Mouse (Mus musculus) heart, postnatal 14 days (tissue): ENCODE data around the gene Lin7b. TPM values are rescaled to one million over a fixed set of nuclear protein-coding genes. Genes with fewer than 3 reads are reported as not detected.
"Not testable (repeated sequence)": the region's sequence is repeated elsewhere in the genome, so short reads cannot be mapped to it uniquely, and the experiment has no call there.

Experiments
- DNase-seq, 2 experiments: peaks; one replicate each; pipeline ENCODE4 v3.0.0; 2021 to 2022
- intact Hi-C: fragments of 180-260 bp; cut with DNase I; formaldehyde crosslinking; loops from one replicate; pipeline ENCODE4 v1.15.1; 2025
- total RNA-seq, 2 experiments: library from RNA; stranded (reverse); gene quantifications; 2 replicates each; pipeline ENCODE4 v1.2.3; 2021

The Lin7b gene
- total RNA-seq, 2 experiments from 2014 or later: 0.90 to 0.96 TPM

DNA sequence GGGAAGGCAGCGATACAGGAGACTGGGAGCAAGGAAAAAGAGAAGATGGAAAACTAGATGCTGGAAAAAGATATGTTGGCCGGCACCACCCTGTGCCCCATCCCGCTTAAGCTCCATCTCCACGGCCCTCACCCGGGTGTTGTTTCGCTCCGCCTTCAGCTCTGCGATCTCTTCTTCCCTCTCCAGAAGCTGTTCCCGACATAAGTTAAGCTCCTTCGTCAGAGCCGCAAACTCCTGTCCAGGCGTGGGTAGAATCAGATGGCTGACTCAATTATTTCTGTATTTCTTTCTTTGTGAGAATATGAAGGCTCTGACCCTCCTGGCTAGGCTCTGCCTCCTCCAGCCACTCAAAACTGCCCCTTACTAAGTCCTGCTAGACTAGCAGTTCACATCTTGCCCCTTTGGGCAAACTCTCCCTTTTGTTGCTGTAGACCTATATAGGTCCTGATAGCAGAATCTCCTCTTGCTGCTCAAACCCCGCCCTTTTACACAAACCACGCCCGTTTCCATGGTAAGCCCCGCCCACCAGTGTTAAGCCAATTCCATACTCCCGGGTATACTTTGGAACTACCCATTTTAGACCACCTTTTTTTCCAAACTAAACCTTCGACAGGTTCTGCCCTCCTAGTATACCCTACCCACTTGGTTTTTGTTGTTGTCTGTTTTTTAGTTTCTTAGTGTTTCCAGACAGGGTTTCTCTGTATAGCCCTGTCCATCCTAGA is 9.8 kb downstream of the Lin7b start:
- DNase-seq: no peak
- intact Hi-C loops: no loop called here

DNA sequence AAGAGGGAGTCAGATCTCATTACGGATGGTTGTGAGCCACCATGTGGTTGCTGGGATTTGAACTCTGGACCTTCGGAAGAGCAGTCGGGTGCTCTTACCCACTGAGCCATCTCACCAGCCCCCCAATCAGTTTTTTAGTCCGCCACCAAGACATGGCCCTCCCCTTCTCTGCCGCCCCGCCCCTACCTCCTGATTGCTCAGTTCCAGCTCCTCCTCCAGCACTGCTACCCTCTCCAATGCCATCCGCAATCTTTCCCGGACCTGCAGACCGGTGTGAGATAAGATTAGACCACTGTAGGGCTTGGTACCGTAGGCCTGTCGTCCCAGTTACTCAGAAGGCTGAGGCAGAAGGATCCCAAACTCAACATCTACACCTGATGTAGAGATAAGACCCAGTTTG is 11.3 kb downstream of the Lin7b start:
- intact Hi-C loops: not testable (repeated sequence)

GRCm38 (mm10) chr7:45356087-45356486 is 14.3 kb downstream of the Lin7b start:
- intact Hi-C loops: no loop called here
- DNase-seq: no peak

More for the DNA sequence above, 11.3 kb downstream of the Lin7b start:
- DNase-seq: not testable (repeated sequence)

- intact Hi-C loops: no loop called here
- DNase-seq: no peak
Observed at GRCm38 (mm10) chr7:45355318-45356020, 14.9 kb downstream of the Lin7b start.

DNA sequence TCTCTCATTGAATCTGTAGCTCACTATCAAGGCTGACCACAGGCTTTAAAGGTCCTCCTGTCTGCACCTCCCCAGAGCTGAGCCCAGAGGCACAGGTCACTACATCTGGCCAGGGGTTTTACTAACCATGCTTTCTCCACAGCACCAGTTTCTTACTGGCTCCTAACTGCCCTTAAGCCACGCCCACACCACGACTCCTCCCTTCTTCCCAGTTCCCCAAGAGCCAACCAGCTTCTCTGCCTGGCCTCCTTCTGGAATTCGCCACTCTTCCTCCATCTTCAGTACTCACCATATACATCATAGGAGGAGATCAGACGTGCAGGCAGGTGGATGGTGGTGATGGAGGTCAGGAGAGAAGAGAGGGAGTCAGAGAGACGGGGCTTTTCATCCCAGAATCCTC is 17.3 kb downstream of the Lin7b start:
- intact Hi-C loops: no loop called here
- DNase-seq: no peak

- intact Hi-C loops: no loop called here
- no peak for DNase-seq
Observed at GRCm38 (mm10) chr7:45346905-45347304, 23.5 kb downstream of the Lin7b start.

- intact Hi-C loops: loop anchor here (5.0 kb wide), 1 partner anchor 36 kb away; no protein-coding TSS in a partner anchor
- no peak for DNase-seq
Observed at GRCm38 (mm10) chr7:45343543-45343942, 26.8 kb downstream of the Lin7b start.

GRCm38 (mm10) chr7:45342081-45342480 is 28.3 kb downstream of the Lin7b start:
- intact Hi-C loops: loop anchor here (5.0 kb wide), 1 partner anchor 35 kb away; no protein-coding TSS in a partner anchor

DNA sequence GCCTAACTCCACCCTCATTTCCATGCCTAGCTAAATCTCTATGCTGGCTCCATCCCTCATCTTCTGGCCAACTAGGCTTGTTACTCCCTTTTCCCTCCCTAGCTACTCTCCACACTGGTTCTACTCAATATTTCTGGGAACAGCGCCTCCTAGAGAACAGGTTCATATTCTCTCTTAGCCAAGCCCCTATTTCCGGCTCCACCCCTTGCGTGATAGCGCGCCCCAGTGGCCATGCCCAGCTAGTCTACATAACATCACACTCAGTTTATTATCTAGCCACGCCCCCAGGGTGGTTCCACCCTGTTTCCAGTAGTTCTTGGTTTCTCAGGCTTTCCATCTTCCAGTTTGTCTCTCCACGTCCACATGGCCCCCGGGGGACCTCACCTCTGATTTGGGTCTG is 29.1 kb downstream of the Lin7b start:
- peak; percentile 70 to 87 for DNase-seq
- intact Hi-C loops: loop anchor here (5.0 kb wide), 1 partner anchor 34 kb away; no protein-coding TSS in a partner anchor

More at GRCm38 (mm10) chr7:45342081-45342480, 28.3 kb downstream of the Lin7b start:
- no peak for DNase-seq

DNA sequence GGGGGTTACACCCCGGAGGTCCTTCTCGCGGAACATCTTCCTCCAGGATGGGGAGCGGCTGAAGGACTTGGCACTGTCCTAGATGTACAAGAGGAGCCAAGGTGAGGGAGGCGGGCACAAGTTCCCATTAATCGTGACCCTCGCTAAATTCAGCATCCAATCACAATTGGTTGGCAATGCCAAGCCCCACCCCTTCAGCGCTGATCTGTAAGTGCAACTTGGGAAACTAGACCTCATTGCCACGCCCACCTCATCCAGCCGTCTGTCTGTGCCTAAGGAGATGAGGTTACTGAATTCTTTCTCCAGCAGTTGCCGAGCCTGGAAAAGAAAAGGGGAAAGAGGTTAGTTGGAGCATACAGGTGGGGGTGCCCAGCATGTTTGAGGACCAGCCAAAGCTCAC is 29.7 kb downstream of the Lin7b start:
- intact Hi-C loops: loop anchor here (5.0 kb wide), 1 partner anchor 33 kb away; no protein-coding TSS in a partner anchor
- DNase-seq: peak; percentile 34 to 45

- DNase-seq: no peak
- intact Hi-C loops: loop anchor here (5.0 kb wide), 1 partner anchor 33 kb away; no protein-coding TSS in a partner anchor
Observed at GRCm38 (mm10) chr7:45340066-45340442, 30.3 kb downstream of the Lin7b start.

DNA sequence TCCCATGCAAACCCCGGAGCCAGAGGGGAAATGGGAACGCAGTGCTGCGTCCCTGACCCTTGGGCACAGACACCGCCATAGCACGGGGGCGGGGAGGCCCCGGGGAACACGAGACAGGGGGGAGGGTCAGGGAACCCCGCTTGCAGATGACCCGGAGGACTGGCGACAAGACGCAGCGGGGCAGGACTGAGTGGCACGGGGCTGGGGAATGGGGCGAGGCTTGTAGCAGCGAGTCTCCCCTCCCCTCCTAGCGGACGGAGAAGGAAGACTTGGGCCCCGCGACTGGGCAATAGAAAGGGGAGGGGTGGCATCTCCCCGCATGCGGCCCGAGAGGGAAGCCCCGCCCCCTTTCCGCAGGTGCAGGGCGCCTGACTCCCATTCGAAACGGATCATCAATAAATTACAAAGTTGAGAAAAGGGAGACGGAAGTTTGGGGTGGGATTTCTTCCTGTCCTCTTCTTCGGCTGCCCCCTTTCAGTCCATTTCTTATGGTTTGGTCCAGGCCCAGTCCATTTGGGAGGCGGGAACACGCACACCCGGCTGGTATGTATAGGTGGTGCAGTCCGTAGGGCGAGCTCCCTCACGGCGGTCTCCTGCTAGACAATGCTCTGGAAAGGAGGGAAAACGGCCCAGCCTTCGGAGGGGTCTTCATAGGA is 30.8 kb downstream of the Lin7b start:
- DNase-seq: peak; percentile 55 to 66
- intact Hi-C loops: loop anchor here (5.0 kb wide), 1 partner anchor 32 kb away; no protein-coding TSS in a partner anchor

DNA sequence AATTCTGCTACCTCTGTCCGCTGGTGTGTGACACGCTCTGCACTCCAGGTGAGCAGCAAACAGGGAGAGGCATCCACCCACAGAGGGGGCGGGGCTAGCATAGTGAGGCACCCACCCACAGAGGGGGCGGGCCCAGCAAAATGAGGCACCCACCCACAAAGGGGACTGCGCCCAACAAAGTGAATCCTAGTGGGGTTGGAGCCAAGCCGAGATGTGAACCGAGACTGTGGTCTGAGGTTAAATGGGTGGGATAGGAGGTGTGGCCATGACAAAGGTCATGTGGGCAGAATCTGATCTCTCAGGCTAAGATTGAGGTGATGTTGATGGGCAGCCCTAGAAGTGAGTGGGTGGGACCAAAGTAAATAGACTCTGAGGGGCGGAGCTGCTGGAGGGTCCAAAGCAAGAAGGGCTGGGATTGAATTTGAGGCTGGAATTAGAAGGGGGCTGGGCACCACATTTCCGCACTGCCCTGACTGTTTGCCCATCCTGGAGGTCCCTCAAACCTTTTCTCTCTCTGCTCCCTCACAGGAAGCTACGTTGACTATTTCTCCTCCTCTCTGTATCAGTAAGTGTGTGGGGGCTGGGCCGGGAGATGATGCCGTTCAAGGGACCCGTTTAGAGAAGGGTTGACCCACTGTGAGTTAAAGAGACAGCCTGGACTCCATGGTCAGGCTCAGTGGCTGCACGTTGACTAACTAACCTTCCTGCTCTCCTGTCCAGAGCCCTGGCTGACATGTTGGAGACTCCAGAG is 32.0 kb downstream of the Lin7b start:
- peak in 1 of 2 experiments; percentile 31 for DNase-seq
- intact Hi-C loops: no loop called here

- no peak for DNase-seq
- intact Hi-C loops: no loop called here
Observed at GRCm38 (mm10) chr7:45337469-45337868, 32.9 kb downstream of the Lin7b start.

- intact Hi-C loops: no loop called here
- DNase-seq: no peak
Observed at GRCm38 (mm10) chr7:45336319-45336718, 34.1 kb downstream of the Lin7b start.

GRCm38 (mm10) chr7:45335056-45335455 is 35.3 kb downstream of the Lin7b start, which contains the start of gene Hrc:
Gene Hrc (plus strand): TSS chr7:45335290.
- DNase-seq: peak; percentile 36 to 49

DNA sequence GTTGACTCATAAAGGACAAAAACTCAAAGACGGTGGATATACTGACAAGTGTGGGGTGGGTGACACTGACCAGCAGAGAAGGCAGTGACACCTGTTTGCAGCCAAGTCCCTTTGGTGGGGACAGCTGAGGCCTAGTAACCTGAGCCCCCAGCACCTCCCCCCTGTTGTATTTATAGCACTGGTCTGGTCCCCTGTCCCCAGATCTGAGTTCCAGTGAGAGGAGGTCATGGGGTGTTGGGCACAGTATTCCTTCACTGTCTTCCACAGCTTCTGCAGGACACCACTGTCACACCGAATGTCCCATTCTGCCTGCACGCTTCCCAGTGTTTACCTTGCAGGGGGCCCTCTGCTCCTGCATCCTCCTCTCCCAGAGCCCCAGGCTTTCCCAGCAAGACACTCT is 35.8 kb downstream of the Lin7b start:
- intact Hi-C loops: no loop called here
- peak; percentile 22 to 41 for DNase-seq

More at GRCm38 (mm10) chr7:45335056-45335455, 35.3 kb downstream of the Lin7b start, which contains the start of gene Hrc:
- intact Hi-C loops: no loop called here

- peak; percentile 91 to 94 for DNase-seq
- intact Hi-C loops: loop anchor here (2.0 kb wide), 1 partner anchor 21 kb away; no protein-coding TSS in a partner anchor
Observed at GRCm38 (mm10) chr7:45333431-45333982, 36.9 kb downstream of the Lin7b start, which contains the start of gene Trpm4. Gene Trpm4 (minus strand): TSS chr7:45333780.

DNA sequence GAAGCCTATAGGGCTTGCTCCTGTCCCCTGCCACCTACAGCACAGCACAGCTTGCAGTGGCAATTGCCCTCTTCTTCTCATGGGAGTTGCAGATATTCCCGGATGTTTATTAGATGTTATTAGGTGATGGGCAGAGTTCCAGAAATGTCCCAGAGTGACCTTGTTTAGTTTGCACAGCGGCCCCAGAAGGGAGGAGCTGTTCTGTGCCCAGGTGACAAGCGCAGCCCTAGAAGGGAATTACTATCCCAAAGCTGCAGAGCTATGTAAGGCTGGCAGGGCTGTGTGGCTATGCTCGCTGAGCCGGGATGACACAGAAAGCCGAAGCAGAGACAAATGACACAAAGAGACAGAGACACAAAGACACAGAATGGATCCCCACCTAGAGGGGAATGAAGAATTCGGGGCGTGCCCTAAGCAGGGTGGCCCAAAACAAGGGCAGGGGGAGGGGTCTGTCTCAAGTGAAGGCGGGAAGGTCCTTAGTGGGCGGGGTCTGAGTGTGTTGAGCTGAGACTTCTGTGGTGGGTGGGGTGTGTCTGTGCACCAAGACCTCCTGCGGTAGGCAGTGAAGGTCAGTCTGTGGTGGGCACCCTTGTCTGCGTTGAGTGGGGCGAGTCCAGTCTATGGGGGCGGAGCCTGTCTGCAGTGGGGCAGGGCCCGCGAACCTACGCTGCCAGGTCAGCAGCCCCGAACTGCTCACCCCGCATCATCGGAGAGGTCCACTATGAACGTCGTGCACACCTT is 37.5 kb downstream of the Lin7b start:
- intact Hi-C loops: loop anchor here (2.0 kb wide), 1 partner anchor 20 kb away; no protein-coding TSS in a partner anchor
- DNase-seq: peak; percentile 42 to 58
